Mouse (Mus musculus) liver, adult 2 months (tissue): ENCODE measurements around the gene Rexo1.

Source experiments
- CTCF ChIP-seq: fragments of 200-500 bp; IDR thresholded peaks from 2 replicates; pipeline ENCODE4 v1.5.1; 2011; ENCODE audit warnings: low read depth, low read length, control low read depth
- POLR2A ChIP-seq: fragments of 200-500 bp; IDR thresholded peaks from 2 replicates; pipeline ENCODE4 v1.6.1; 2011; ENCODE audit warnings: low read length, control low read depth; ENCODE audit not compliant: insufficient read depth; ENCODE audit errors: extremely low read depth

DNA sequence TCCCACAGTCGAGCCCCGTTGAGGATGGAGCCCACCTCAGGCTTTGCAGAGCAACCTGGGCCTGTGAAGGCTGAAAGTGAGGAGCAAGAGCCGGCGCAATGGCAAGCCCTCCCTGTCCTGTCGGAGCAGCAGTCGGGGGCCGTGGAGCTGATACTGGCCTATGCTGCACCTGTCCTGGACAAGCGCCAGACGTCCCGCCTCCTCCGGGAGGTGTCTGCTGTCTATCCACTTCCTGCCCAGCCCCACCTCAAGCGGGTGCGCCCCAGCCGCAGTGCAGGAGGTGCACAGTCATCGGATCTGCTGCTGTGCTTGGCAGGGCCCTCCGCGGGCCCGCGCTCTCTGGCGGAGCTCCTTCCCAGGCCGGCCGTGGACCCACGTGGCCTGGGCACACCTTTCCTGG is 44.9 kb upstream of the Rexo1 start:
- TF ChIP-seq POLR2A (no peak), CTCF (no peak)
